Mouse (Mus musculus): ENCODE data around the gene Pigb.
"Not testable (repeated sequence)": the region's sequence is repeated elsewhere in the genome, so short reads cannot be mapped to it uniquely, and the experiment has no call there.

The Pigb gene

DNA sequence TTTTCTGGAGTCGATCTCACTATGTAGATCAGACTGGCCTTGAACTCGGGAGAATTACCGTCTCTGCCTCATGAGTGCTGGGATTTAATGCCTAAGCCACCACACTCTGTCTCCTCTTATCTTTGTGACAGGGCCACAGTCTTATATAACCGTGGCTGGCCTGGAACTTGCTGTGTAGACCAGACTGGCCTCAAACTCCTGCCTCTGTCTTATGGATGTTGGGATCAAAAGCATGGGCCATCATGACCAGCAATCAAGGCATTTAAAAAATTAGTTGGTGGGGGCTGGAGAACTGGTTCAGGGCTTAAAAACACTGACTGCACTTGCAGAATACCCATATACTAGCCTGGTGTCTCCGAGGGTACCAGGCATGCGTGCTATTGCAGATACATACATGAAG lies at the start of gene Pigb:
Pigb (minus strand) TSS at position 299 of the 400 bp plus-strand sequence.
- DNase-seq (ENCODE audit: low spot score in 2 of 2): no peak

GRCm38 (mm10) chr9:73089222-73089920 lies 49.2 kb upstream of the Pigb start:
- DNase-seq (ENCODE audit: low spot score in 2 of 2): no peak

- DNase-seq (ENCODE audit: low spot score in 2 of 2): no peak
Measured at GRCm38 (mm10) chr9:73087581-73087980, 47.4 kb upstream of the Pigb start.

- DNase-seq (ENCODE audit: low spot score in 2 of 2): no peak
Measured at GRCm38 (mm10) chr9:73087121-73087520, 46.9 kb upstream of the Pigb start.

- DNase-seq (ENCODE audit: low spot score in 2 of 2): no peak
Measured at GRCm38 (mm10) chr9:73085845-73086244, 45.7 kb upstream of the Pigb start.

DNA sequence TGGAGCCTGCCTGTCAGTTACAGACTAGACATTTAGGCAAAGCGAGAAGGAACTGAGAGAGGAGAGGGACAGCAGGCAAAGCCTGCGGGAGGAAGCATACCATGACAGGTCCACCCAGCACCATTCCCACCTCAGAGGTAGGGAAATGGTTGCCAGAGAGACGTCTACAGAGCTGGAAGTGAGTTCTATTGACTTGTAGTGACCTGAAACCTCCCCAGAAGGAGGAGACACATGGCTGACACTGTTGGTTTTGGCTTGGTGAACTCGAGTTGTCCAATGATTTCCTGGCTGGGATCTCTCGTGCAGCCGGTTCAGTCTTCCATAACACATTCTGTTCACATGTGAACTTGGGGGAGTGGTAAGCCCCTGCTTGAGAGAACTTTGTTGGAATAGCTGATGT lies 43.8 kb upstream of the Pigb start:
- no peak for DNase-seq (ENCODE audit: low spot score in 2 of 2)

DNA sequence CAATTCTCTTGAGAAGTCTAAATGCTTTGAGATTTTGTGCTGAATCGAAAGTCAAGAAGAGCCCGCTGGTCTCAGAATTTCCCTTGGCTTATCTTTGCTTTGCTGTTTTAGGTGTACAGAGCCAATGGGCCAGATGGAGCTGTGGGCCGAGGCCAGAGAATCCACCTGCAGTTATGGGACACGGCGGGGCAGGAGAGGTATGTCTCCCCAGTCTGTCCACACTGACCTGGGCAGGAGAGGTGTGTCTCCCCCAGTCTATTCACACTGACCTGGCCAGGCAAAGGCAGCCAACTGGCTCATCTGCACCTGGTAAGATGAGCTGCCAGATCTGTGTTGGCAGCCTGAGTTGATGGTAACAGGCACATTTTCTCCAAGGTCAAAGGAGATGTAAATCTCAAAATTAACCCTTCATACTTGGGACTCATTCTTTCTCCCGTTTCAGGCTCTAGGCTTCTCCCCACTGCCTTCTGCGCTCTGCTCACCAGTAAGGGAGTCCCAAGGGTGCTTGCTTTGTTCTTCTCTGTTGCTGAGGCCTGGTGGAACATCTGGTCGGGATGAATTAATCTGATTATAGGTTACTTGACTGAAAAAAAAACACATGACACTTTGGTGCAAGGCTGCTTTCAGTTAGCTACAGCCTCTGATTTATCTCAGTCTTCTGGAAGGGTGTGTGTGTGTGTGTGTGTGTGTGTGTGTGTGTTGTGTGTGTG lies 42.3 kb upstream of the Pigb start:
- DNase-seq (ENCODE audit: low spot score in 2 of 2): no peak

DNA sequence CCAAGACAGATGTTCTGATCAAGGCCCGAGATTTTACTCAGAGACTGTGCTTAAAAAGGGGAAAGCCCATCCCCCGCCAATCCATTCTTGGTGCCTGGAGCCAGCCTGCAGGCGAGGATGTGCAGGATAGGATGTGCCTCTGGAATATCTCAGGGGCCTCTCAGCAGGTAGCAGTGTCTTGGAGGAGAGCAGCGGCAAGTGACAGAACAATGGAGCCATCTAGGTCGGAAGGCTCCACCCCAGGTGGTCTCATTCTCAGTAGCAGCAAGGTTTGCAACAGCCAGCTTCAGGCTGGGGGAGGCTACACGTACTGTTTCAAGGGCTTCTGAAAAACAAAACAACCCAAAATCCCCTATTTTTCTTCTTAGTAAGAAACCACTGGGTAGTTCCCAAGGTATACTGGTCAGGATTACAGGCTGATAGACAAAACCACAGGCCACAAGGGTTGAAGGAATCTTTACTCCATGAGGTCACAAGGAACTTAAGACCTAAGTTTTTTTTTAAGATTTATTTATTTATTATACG lies 39.7 kb upstream of the Pigb start:
- DNase-seq (ENCODE audit: low spot score in 2 of 2): no peak

- DNase-seq (ENCODE audit: low spot score in 2 of 2): not testable (repeated sequence)
Measured at GRCm38 (mm10) chr9:73079349-73079748, 39.2 kb upstream of the Pigb start.

DNA sequence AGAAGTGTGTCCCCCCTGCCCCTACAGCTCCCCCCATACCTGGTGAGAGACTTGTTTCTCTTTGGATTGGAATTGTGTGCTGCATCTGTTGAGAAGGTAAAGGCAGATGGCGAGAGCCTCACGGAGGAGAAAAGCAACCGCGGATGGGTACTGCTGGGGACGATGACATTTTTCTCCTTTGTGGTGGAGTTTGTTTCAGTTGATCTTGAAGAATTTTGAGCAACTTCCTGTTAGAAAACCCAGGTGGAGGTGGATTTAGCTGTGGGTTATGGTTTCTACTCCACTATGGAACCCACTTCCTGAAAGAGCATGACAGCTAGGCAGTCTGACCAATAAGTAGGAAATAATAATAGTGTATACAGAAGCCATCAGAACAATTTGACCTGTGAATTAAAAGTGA lies 33.0 kb upstream of the Pigb start:
- DNase-seq (ENCODE audit: low spot score in 2 of 2): no peak

- DNase-seq (ENCODE audit: low spot score in 2 of 2): no peak
Measured at GRCm38 (mm10) chr9:73072426-73072825, 32.2 kb upstream of the Pigb start.

DNA sequence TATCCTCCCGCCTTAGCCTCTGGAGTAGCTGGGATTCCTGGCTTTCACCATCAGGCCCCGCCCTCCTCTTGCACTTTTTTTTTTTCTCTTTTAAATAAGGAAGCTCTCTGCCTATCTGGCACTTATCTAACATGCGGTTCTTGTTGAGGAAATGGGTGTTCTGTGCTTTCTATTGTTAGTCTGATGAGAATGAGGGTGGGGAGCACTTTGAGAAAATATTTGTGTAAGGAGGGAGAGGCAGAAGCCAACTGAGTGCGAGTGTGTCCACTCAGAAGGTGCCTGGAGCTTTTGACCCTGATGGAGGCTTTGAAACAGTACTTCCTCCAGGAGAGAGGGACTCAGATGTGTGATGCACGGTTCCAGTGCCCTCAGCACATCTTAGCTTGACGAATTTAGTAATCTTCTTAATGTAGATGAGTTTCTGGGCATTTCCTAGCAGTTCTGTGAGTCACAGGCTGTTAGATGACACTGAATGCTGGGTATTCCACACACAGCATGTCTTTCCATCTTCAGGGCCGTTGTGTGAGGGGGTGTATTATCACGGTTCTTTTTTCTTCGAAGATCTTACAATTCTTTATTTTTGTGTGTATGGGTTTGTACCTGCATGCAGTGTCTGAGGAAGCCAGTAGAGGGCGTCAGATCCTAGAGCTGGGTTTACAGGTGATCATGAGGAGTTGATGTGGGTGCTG lies 30.9 kb upstream of the Pigb start:
- DNase-seq (ENCODE audit: low spot score in 2 of 2): peak in 1 of 2 experiments; percentile 24

DNA sequence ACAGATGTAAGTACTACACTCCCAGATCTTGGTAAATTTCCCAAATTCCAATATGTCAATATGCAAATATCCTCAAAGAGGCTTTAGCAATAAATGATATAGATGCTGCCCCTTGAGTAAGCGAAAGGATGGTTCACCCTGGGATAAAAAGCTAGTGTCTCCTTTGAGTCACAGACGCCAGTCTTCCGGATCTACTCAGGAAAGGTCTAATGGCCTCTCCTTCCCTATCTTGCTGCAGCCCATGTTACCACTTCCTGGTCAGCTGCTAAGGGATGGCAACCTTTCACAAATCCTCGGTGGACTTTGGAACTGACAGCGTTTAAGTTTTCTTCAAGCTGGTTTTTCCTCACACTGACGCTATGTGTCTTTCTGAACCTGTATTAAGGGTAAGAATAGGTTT lies 28.5 kb upstream of the Pigb start:
- no peak for DNase-seq (ENCODE audit: low spot score in 2 of 2)

DNA sequence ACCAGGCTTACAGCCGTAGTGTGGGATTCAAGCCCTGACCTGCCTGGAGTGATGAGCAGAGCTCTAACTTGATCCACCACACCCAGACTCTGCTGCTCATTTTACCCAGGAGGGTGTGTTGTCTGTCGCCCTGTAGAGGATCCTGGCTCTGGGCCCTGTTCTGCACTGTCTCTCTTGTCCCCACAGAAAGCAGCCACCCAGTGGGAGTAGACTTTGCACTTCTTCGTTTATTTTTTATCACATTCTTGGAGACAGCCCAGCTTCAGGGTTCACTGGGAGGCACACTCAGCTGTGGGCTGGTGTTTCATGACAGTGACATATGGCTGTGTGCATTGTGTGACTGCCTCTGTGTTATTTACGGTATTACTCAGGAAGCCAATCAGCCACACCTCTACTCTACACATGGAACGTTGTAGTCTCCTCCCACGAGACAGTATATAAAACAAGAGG lies 28.1 kb upstream of the Pigb start:
- peak; percentile 69 to 73 for DNase-seq (ENCODE audit: low spot score in 2 of 2)

DNA sequence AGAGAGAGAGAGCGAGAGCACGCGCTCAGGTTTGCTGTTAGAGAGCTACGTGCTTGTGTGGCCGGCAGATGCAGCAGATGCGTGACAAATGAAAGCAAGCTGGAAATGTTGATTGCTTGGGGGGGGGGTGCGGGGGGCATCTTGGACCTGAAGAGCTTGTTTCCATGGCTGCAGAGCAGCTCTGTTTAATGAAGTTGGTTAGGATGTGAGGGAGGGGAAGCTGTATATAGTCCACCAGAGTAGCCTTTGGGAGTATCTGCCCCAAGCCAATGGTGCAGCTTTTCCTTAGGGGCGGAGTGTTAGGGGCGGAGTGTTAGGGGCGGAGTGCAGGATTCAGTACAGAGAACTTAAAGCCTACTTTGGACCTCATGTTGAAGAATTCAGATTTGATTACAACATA lies 26.9 kb upstream of the Pigb start:
- DNase-seq (ENCODE audit: low spot score in 2 of 2): no peak

DNA sequence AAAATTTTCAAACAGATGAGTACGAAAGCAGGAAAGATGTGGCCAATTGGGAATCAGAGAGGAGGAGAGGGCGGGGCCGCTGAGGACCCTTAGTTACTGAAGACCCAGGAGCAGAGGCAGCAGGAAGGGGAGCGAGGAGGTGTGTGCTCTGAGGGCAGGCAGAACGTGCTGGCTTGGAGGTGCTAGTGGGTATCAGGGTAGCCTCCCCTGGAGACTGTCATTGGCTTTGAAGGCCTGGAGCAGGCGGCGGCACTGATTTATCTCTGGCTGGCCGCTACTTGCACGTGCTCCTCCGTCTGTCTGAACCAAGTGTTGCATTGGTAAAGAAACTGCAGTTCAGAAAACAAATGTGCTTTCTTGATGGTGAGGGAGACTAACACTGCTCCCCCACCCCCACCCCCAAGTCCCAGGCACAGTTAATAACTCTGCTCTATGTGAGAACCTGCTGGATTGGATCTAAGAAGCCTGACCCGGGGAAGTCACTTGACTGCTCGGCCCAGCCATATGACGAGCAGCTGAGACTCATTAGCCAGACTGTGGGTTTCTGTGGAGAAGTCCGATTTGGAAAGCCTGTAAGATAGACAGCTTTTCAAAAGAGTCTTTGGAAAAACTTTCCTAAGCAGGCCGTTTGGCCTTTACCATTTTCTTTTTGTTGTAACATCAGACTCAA lies 23.6 kb upstream of the Pigb start:
- no peak for DNase-seq (ENCODE audit: low spot score in 2 of 2)

GRCm38 (mm10) chr9:73059224-73059623 lies 19.0 kb upstream of the Pigb start:
- DNase-seq (ENCODE audit: low spot score in 2 of 2): no peak

- no peak for DNase-seq (ENCODE audit: low spot score in 2 of 2)
Measured at GRCm38 (mm10) chr9:73055441-73055911, 15.3 kb upstream of the Pigb start.

DNA sequence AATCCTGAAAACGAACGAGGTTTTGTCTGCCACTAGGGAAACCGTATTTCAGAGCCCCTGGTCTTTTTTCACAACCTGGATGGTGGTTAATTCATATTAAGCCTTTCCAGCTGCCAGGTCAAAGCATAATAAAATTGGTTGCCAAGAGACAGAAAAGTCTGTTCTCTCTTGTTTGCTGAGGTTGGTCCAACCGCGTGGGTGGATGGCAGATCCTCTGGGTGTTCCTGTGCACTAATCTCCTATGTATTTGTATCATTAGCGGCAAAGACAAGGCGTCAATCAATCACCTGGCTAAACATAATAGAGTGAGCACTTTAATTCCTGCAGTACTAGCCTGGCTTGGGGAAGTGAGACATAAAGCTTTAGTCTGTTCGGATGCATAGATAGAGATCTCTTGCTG lies 10.4 kb upstream of the Pigb start:
- DNase-seq (ENCODE audit: low spot score in 2 of 2): no peak

- no peak for DNase-seq (ENCODE audit: low spot score in 2 of 2)
Measured at GRCm38 (mm10) chr9:73049833-73050232, 9.7 kb upstream of the Pigb start.

DNA sequence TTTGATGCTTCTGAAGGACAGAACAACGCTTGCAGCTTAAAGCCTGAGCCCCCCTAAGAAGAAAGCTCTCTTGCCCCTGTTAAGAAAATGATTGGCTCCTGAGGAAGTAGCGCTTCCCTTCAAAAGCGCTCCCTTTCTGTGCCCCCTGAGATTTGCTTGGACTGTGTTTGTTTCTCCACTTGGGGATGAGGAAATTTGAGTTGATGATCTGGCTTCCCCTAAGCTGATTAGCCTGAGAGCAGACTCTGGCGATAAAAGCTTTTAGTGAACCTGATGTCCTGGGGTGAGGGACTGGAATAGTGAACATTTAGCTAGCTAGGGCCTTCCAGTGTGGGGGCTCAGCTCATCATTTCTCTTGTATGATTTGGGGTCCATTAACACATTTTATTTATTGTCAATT lies 8.7 kb upstream of the Pigb start:
- no peak for DNase-seq (ENCODE audit: low spot score in 2 of 2)

DNA sequence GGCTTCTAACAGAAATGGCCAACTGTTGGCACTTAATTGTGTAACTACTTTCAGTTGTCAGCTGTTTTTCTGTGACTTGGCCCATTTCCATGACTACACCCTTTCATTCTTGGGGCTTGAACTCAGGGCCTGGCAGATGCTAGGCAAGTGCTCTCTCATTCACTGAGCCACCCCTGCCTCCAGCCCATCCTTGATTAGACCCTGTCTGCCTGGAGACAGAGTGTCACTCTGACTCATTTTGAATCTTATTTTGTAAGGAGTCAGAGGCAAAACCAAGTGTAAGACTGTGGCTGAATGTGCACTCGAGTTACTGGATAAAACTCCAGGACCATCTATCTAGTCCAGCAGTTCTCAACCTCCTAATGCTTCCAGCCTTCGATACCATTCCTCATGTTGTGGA lies 7.7 kb upstream of the Pigb start:
- no peak for DNase-seq (ENCODE audit: low spot score in 2 of 2)

Measured in right cerebral cortex, postnatal 36 days (tissue).